Mouse (Mus musculus) limb, embryonic 11.5 days (tissue): Measurements from ENCODE around the gene Irf1. TPM values are rescaled to one million over a fixed set of nuclear protein-coding genes. Genes with fewer than 3 reads are reported as not detected.

Experiments
- ATAC-seq: fragments of 200-750 bp; cut with Nextera tagmentation; 2 replicates; pipeline ENCODE4 v1.8.0; 2017; ENCODE audit warnings: low read depth; ENCODE audit not compliant: insufficient number of reproducible peaks, low FRiP score, low TSS enrichment
- DNase-seq: peaks from one replicate; pipeline ENCODE4 v3.0.0-alpha.2; 2015; ENCODE audit warnings: low spot score
- H3K27ac ChIP-seq: fragments of 300-500 bp; sonication (generic); replicated peaks from 2 replicates; pipeline ENCODE4 v1.5.1; 2014; ENCODE audit warnings: low read depth, mild to moderate bottlenecking, low read length
- H3K27me3 ChIP-seq: fragments of 300-500 bp; sonication (generic); 2 replicates; pipeline ENCODE4 v1.6.1; 2014; ENCODE audit warnings: mild to moderate bottlenecking, low read length, mixed read lengths; ENCODE audit not compliant: control insufficient read depth, insufficient read depth
- H3K36me3 ChIP-seq: fragments of 300-500 bp; sonication (generic); 2 replicates; pipeline ENCODE4 v1.6.1; 2014; ENCODE audit warnings: mild to moderate bottlenecking, low read length, moderate library complexity, mixed read lengths; ENCODE audit not compliant: control insufficient read depth, insufficient read depth
- H3K4me1 ChIP-seq: fragments of 300-500 bp; sonication (generic); 2 replicates; pipeline ENCODE4 v1.6.1; 2014; ENCODE audit warnings: low read length, mixed read lengths; ENCODE audit not compliant: control insufficient read depth, insufficient read depth
- H3K4me2 ChIP-seq: fragments of 300-500 bp; sonication (generic); 2 replicates; pipeline ENCODE4 v1.6.1; 2014; ENCODE audit warnings: low read depth, mild to moderate bottlenecking, moderate library complexity; ENCODE audit not compliant: severe bottlenecking
- H3K4me3 ChIP-seq: fragments of 300-500 bp; sonication (generic); 2 replicates; pipeline ENCODE4 v1.5.1; 2014; ENCODE audit warnings: low read depth, low read length
- H3K9ac ChIP-seq: fragments of 300-500 bp; sonication (generic); 2 replicates; pipeline ENCODE4 v1.6.1; 2014; ENCODE audit warnings: mild to moderate bottlenecking, low read length
- H3K9me3 ChIP-seq: fragments of 300-500 bp; sonication (generic); 2 replicates; pipeline ENCODE4 v1.6.1; 2016; ENCODE audit warnings: low read length; ENCODE audit not compliant: control insufficient read depth
- WGBS: fragments of 180-500 bp; shearing (Covaris S2); extraction: QIAGEN DNeasy Blood & Tissue Kit; methylation state at CpG from one replicate; pipeline ENCODE4 v1.1.7; 2014; 5-methylcytosine and 5-hydroxymethylcytosine counted together
- polyA plus RNA-seq: library from polyadenylated mRNA; unstranded; fragments of >200 nt; fragmentation: Nextera tagmentation; extraction: Ambion mirVana; gene quantifications from 2 replicates; pipeline ENCODE4 v1.2.1, GENCODE M21; 2014

Irf1 gene
- 8.0 and 8.9 TPM in 2 replicates for polyA plus RNA-seq

DNA sequence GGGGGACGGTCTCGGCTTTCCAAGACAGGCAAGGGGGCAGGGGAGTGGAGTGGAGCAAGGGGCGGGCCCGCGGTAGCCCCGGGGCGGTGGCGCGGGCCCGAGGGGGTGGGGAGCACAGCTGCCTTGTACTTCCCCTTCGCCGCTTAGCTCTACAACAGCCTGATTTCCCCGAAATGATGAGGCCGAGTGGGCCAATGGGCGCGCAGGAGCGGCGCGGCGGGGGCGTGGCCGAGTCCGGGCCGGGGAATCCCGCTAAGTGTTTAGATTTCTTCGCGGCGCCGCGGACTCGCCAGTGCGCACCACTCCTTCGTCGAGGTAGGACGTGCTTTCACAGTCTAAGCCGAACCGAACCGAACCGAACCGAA is at the start of gene Irf1:
Gene Irf1 (plus strand): TSS at position 255 of the 365 bp plus-strand sequence.
- peak; percentile 87 for ATAC-seq
- H3K27me3 ChIP-seq, result no peaks in the 10 kb centered on the region
- H3K9ac ChIP-seq, result peak within 1 kb of the TSS; percentile 64
- H3K4me1 ChIP-seq, result no peaks in the 10 kb centered on the region
- H3K4me2 ChIP-seq, result peak within 1 kb of the TSS; percentile 85
- under 1% methylated on average over 40 of the region's 40 CpGs for WGBS
- peak within 1 kb of the TSS; percentile 69 for H3K4me3 ChIP-seq
- H3K27ac ChIP-seq, result 0 out of 2 replicates have a peak within 1 kb of the TSS, but pooled peaks have one; percentile 22
- no peaks in the 10 kb centered on the region for H3K9me3 ChIP-seq
- peaks cover 5% of the 10 kb centered on the region; the same call in 1 of the 2 replicates for H3K36me3 ChIP-seq
- peak; percentile 89 for DNase-seq

DNA sequence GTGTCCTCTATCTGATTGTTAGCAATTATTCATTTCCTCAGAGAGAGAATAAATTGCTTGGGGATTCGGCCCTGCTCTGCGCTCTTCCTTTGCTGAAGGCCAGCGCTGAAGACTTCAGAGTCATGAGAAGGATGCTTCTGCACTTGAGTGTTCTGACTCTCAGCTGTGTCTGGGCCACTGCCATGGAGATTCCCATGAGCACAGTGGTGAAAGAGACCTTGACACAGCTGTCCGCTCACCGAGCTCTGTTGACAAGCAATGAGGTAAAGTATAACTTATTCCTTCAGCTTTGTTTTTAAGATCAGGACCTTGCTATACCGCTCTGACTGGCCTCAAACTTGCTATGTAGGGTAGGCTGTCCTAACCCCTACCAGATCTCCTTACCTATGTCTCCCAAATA is 49.1 kb upstream of the Irf1 start, which contains the start of gene Il5:
Gene Il5 (plus strand): TSS at position 80 of the 400 bp plus-strand sequence.
- Histone ChIP-seq H3K4me1 (no peaks in the 10 kb centered on the region), H3K27me3 (no peaks in the 10 kb centered on the region), H3K4me2 (no peak within 1 kb of the TSS), H3K9me3 (no peaks in the 10 kb centered on the region), H3K9ac (no peak within 1 kb of the TSS), H3K27ac (no peak within 1 kb of the TSS), H3K4me3 (no peak within 1 kb of the TSS), H3K36me3 (no peaks in the 10 kb centered on the region)
- ATAC-seq (no peak), DNase-seq (no peak)
- 82% methylated on average over 6 of the region's 6 CpGs for WGBS

DNA sequence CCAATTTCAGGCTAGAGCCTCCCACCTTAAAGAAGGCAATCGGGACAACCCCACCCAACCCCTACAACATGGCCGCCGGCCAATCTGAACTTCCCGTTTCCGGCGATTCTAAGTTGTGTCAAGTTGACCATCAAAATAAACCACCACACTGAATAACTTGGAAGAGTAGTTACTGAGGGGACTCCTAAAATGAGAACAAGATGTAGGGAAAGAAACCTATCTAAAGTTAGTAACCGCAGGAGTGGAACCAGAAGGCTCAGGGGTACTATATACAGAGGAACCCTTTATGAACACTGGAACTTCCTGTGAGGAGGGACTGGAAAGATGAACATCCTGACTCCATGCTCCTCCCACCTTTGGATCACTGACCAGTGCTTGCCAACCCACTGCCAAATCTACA is 38.4 kb upstream of the Irf1 start:
- no peak overlapping the region for H3K27ac ChIP-seq
- H3K9me3 ChIP-seq, result no peaks in the 10 kb centered on the region
- no peaks in the 10 kb centered on the region for H3K4me1 ChIP-seq
- no peak for DNase-seq
- no peaks in the 10 kb centered on the region for H3K36me3 ChIP-seq
- H3K9ac ChIP-seq, result no peak overlapping the region
- WGBS, result 95% methylated on average over 7 of the region's 7 CpGs
- H3K4me3 ChIP-seq, result no peak overlapping the region
- no peak for ATAC-seq
- H3K4me2 ChIP-seq, result no peak overlapping the region
- no peaks in the 10 kb centered on the region for H3K27me3 ChIP-seq

GRCm38 (mm10) chr11:53732244-53732643 is 37.6 kb upstream of the Irf1 start:
- no peak for DNase-seq
- H3K9ac ChIP-seq, result no peak overlapping the region
- ATAC-seq, result no peak
- no peak overlapping the region for H3K4me3 ChIP-seq
- no peak overlapping the region for H3K27ac ChIP-seq
- no peaks in the 10 kb centered on the region for H3K9me3 ChIP-seq
- H3K27me3 ChIP-seq, result no peaks in the 10 kb centered on the region
- no peaks in the 10 kb centered on the region for H3K4me1 ChIP-seq
- no peaks in the 10 kb centered on the region for H3K36me3 ChIP-seq
- 92% methylated on average over 8 of the region's 8 CpGs for WGBS
- H3K4me2 ChIP-seq, result no peak overlapping the region

DNA sequence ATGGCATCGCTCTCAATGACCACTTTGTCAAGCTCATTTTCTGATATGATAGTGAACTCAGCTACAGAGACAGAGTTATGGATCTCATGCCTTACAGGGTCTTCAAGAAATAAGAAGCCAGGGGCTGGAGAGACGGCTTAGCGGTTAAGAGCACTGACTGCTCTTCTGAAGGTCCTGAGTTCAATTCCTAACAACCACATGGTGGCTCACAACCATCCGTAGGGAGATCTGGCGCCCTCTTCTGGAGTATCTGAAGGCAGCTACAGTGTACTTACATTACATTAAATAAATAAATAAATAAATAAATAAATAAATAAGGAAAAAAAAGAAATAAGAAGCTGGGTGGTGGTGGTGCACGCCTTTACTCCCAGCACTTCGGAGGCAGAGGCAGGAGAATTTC is 36.0 kb upstream of the Irf1 start:
- ATAC-seq, result no peak
- no peak overlapping the region for H3K9ac ChIP-seq
- no peak overlapping the region for H3K27ac ChIP-seq
- no peaks in the 10 kb centered on the region for H3K36me3 ChIP-seq
- WGBS, result 87% methylated on average over 7 of the region's 7 CpGs
- DNase-seq, result no peak
- H3K4me2 ChIP-seq, result no peak overlapping the region
- H3K4me3 ChIP-seq, result no peak overlapping the region
- no peaks in the 10 kb centered on the region for H3K4me1 ChIP-seq
- no peaks in the 10 kb centered on the region for H3K27me3 ChIP-seq
- H3K9me3 ChIP-seq, result no peaks in the 10 kb centered on the region

DNA sequence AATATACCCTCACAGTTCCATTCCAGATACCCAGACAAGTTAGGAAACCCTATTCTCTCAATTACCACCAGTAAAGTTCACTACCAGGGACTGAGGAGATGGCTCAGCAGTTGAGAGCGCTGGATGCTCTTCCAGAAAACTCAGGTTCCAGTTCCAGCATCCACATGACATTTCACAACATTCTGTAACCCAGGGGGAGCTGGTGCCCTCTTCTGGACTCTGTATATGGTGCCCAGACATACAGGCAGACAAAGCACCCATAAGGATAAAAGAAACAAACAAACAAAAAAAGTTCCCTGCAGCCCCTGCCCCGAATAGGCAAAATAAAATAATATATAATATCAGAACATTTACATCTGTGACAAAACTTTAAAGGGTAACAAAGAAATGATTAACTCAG is 35.4 kb upstream of the Irf1 start:
- DNase-seq (no peak), ATAC-seq (no peak)
- Histone ChIP-seq H3K27me3 (no peaks in the 10 kb centered on the region), H3K9ac (no peak overlapping the region), H3K4me2 (no peak overlapping the region), H3K4me1 (no peaks in the 10 kb centered on the region), H3K4me3 (no peak overlapping the region), H3K36me3 (no peaks in the 10 kb centered on the region), H3K9me3 (no peaks in the 10 kb centered on the region), H3K27ac (no peak overlapping the region)
- 83% methylated on average over 2 of the region's 2 CpGs for WGBS

GRCm38 (mm10) chr11:53734970-53735681 is 34.7 kb upstream of the Irf1 start:
- H3K9me3 ChIP-seq, result no peaks in the 10 kb centered on the region
- H3K27me3 ChIP-seq, result no peaks in the 10 kb centered on the region
- no peak overlapping the region for H3K4me2 ChIP-seq
- no peak overlapping the region for H3K4me3 ChIP-seq
- no peak overlapping the region for H3K27ac ChIP-seq
- H3K9ac ChIP-seq, result no peak overlapping the region
- no peaks in the 10 kb centered on the region for H3K36me3 ChIP-seq
- DNase-seq (no peak), ATAC-seq (no peak)
- H3K4me1 ChIP-seq, result no peaks in the 10 kb centered on the region
- 72% methylated on average over 18 of the region's 18 CpGs for WGBS

GRCm38 (mm10) chr11:53735682-53736245 is 34.0 kb upstream of the Irf1 start:
- Histone ChIP-seq H3K9me3 (no peaks in the 10 kb centered on the region), H3K27me3 (no peaks in the 10 kb centered on the region), H3K4me1 (no peaks in the 10 kb centered on the region), H3K9ac (no peak overlapping the region), H3K27ac (no peak overlapping the region), H3K4me2 (no peak overlapping the region), H3K36me3 (no peaks in the 10 kb centered on the region), H3K4me3 (no peak overlapping the region)
- no peak for ATAC-seq
- 33% methylated on average over 17 of the region's 17 CpGs for WGBS
- DNase-seq, result peak; percentile 80
